Mouse (Mus musculus) effector memory CD4-positive, alpha-beta T cell, adult 5 months (primary cell): ENCODE results near the gene Mast1. TPM values are rescaled to one million over a fixed set of nuclear protein-coding genes. Genes with fewer than 3 reads are reported as not detected.

Source experiments
- polyA plus RNA-seq: library from polyadenylated mRNA; unstranded; fragments of 100-300 nt; shearing (Covaris generic); gene quantifications from one replicate; pipeline ENCODE4 v1.2.1, GENCODE M21; 2017

Mast1 gene
- polyA plus RNA-seq: 0.24 TPM

DNA sequence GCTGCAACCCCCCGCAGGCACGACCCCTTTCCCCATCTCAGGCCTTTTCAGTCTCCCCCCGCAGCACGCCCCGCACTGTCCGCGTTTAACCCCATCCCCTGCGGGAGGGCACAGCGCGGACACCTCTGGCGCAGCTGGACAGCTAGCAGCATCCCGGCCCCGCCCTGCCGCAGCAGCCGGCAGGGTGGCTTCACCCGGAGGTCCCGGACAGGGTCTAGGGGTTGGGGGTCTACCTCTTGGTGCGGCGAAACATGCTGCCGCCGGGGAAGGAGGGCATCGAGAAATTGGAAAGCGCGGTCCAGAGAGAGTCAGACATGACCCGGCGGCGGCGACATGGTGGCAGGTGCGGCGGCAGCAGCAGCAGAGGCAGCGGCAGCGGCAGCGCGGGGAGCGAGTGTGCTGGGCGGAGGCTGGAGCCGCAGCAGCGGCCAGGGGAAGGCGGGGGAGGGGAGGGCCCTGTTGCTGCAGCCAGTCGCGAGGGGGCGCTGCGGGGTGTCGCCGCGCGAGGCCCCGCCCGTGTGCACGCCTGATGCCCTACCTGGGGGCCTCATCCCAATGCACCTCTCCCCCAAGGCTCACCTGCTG is at the start of gene Mast1:
Gene Mast1 (minus strand): TSS at position 398 of the 585 bp plus-strand sequence.

DNA sequence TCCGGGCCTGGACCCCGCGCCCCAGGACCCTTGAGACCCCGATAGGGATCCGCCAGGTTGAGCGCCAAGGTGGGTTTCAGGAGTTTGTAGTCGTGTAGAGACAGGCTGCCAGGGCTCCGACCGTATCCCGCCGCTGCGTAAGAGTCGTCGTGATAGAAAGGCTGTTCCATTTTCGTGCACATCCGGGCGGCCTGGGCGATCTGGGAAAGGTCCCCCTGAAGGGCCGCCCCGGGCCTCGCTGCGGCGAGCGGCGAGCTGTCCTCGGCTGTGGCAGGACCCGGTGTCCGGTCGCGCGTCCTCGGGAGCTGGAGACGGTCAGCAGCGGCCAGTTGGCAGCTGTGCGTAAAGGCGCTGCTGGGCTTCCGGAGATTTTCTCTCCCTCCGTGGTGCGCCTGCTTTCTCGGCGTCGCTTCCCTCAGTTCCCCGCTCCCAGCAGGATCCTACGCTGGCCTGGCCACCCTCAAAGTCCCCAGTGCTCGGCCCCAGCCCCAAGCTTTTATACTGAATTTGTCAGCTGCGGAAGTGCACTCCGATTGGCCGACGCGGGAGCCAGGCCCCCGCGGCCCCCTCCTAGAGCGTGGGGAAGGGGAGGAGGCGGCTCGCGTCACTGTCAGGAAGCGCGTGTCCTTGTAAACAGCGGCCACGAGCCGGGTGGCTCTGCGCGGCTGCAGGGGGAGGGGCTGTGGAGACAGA is 41.2 kb upstream of the Mast1 start, which contains the start of gene Junb:
Gene Junb (minus strand): TSS at position 471 of the 693 bp plus-strand sequence.

GRCm38 (mm10) chr8:84969241-84970134 is 32.3 kb upstream of the Mast1 start, which contains the start of the genes Gm49661, Prdx2 and Rnaseh2a:
Gm49661 (minus strand) TSS chr8:84969433.
Prdx2 (plus strand) TSS chr8:84969587.
Rnaseh2a (minus strand) TSS chr8:84969767.

DNA sequence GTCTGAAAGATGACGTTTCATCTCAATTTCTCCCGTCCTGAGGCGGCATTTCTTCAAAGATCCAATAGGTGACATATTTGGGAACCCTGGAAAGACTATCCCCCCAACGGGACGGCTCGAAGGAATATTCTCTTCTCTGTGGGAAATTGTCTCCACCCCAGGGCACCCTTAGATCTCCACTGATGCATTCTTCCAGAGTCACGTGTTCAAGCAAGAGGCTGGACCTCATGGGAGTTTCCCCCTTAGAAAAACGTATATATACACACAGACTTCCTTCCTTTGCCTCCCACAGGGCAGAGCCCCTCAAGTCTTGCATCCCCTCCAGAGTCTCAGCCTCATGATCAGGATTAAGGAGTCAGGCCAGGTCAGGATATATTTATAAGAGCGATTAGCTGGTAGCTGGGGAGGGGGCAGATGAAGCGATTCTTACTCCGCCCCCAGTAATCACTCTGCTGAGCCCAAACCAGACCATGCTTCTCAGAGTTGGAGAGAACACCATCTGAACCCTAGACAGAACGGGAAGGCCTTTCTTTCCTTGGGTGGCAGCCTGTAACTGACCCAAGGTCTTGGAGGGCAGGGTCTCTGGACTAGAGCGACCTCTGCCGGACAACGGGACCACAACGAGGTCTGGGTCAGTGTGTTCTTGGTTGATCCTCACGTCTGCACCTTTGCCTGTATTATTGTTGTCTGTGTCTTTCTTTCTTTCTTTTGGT is 9.5 kb upstream of the Mast1 start, which contains the start of gene Rtbdn:
Gene Rtbdn (plus strand): TSS at position 464 of the 713 bp plus-strand sequence.

GRCm38 (mm10) chr8:84908421-84909161 is 28.6 kb downstream of the Mast1 start, which contains the start of gene Dnase2a:
Dnase2a (plus strand) TSS chr8:84908560.

GRCm38 (mm10) chr8:84901752-84902151 is 35.4 kb downstream of the Mast1 start, which contains the start of gene Klf1:
Klf1 (plus strand) TSS chr8:84901928.

DNA sequence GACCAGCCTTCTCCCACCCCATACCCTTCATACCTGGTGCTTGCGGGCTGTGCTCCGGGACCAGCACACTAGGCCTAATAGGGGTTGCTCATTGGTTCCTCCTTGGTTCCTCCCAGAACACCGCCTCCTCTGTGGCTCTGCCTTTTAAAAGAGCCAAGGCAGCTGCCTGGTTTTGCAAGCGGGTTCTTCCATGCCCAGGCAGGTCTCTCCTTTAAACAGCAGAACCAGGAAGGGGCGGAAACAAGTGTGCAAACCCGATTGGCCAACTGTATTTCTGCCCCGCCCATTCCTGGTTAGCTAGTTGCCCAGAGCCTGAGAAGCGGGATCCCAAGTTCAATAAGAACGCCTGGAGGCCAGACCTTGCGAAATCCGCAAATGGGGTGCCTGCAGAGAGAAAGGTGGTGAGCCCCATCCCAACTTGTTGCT is 43.4 kb downstream of the Mast1 start, which contains the start of gene Gcdh:
Gene Gcdh (minus strand): TSS at position 213 of the 426 bp plus-strand sequence.

DNA sequence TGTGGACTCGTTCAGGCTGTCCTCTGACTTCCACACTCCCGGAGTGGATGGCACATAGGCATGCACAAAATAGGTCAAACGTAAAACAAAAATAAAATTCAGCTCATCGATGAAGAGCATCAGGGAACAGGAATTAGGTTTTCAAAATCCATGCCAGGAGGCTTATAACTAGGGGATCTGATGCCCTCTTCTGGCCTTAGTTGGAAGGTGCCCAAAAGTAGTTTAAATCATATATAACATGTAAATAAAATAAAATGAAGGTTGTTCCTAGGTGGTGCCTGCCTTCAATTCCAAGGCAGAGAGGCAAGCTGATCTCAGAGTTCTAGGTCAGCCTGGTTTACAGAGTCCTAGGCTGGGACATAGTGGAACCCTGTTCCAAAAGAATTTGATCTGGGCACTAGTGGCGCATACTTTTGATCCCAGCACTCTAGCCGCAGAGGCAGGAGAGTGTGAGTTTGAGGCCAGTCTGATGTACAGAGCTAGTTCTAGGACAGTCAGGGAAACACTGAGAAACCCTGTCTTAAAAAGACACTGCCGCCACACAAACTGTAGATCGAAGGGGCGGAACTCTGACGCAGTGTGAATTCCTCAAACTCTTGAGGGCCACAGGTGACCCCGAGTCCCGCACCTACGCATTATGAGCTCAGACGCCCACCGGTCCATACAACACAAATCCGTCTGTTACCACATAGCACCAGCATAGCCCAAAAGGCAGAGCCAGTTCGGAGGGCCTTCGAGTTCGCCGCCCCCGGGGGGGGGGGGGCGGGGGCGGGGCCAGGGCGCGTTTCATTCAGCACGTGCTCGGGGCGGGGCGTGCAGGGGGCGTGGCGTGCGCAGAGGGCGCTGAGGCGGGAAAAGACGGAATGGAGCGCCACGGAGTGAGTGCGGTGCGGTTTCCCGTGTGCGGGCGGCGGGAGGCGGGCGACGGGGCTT is 65.5 kb downstream of the Mast1 start, which contains the start of gene Syce2:
Gene Syce2 (plus strand): TSS at position 736 of the 933 bp plus-strand sequence.

Other genes with a start within 250 kb of the Mast1 start
- gene Nacc1, start 249.5 kb downstream of the Mast1 start, polyA plus RNA-seq: 16.8 TPM
- gene Lyl1, start 235.9 kb downstream of the Mast1 start, polyA plus RNA-seq: not detected
- 8.6 TPM for gene G430095P16Rik, start 214.4 kb downstream of the Mast1 start, polyA plus RNA-seq
- gene Nfix, start 137.0 kb downstream of the Mast1 start, polyA plus RNA-seq: 12.2 TPM
- gene Dand5, start 114.5 kb downstream of the Mast1 start, polyA plus RNA-seq: 3.3 TPM
- 19.6 TPM for gene Gadd45gip1, start 105.8 kb downstream of the Mast1 start, polyA plus RNA-seq
- 113 TPM for gene Rad23a, start 96.7 kb downstream of the Mast1 start, polyA plus RNA-seq
- 547 TPM for gene Calr, start 90.4 kb downstream of the Mast1 start, polyA plus RNA-seq
- 59.5 TPM for gene Farsa, start 80.4 kb downstream of the Mast1 start, polyA plus RNA-seq
- 5.3 TPM for gene Syce2, start 65.2 kb downstream of the Mast1 start, polyA plus RNA-seq
- 22.4 TPM for gene Gcdh, start 43.4 kb downstream of the Mast1 start, polyA plus RNA-seq
- gene Klf1, start 35.4 kb downstream of the Mast1 start, polyA plus RNA-seq: 0.57 TPM
- 5.6 TPM for gene Dnase2a, start 28.8 kb downstream of the Mast1 start, polyA plus RNA-seq
- gene Rtbdn, start 9.6 kb upstream of the Mast1 start, polyA plus RNA-seq: not detected
- not detected for gene Gm49661, start 32.1 kb upstream of the Mast1 start, polyA plus RNA-seq
- gene Prdx2, start 32.2 kb upstream of the Mast1 start, polyA plus RNA-seq: 110 TPM
- 59.4 TPM for gene Rnaseh2a, start 32.4 kb upstream of the Mast1 start, polyA plus RNA-seq
- gene Junb, start 41.4 kb upstream of the Mast1 start, polyA plus RNA-seq: 7,373 TPM
- gene Hook2, start 53.2 kb upstream of the Mast1 start, polyA plus RNA-seq: 17.9 TPM
- gene Best2, start 77.2 kb upstream of the Mast1 start, polyA plus RNA-seq: not detected
- 29.1 TPM for gene Asna1, start 87.9 kb upstream of the Mast1 start, polyA plus RNA-seq
- gene Trir, start 89.5 kb upstream of the Mast1 start, polyA plus RNA-seq: 198 TPM
- gene Tnpo2, start 99.6 kb upstream of the Mast1 start, polyA plus RNA-seq: 25.2 TPM
- gene Fbxw9, start 122.7 kb upstream of the Mast1 start, polyA plus RNA-seq: 6.5 TPM
- gene Gm5741, start 130.6 kb upstream of the Mast1 start, polyA plus RNA-seq: not detected
- 89.1 TPM for gene Dhps, start 134.4 kb upstream of the Mast1 start, polyA plus RNA-seq
- gene Wdr83os, start 143.4 kb upstream of the Mast1 start, polyA plus RNA-seq: 134 TPM
- gene Wdr83, start 143.9 kb upstream of the Mast1 start, polyA plus RNA-seq: 18.9 TPM
- 93.4 TPM for gene Man2b1, start 145.9 kb upstream of the Mast1 start, polyA plus RNA-seq
- gene Zfp791, start 185.7 kb upstream of the Mast1 start, polyA plus RNA-seq: not detected
- not detected for gene Cks1brt, start 214.6 kb upstream of the Mast1 start, polyA plus RNA-seq